Mouse (Mus musculus): ENCODE data around the gene Vmn1r149. TPM values are rescaled to one million over a fixed set of nuclear protein-coding genes. Genes with fewer than 3 reads are reported as not detected.
"Not testable (repeated sequence)": the region's sequence is repeated elsewhere in the genome, so short reads cannot be mapped to it uniquely, and the experiment has no call there.

Vmn1r149 gene
- polyA plus RNA-seq (2016; fragmentation: Nextera tagmentation; extraction: Ambion mirVana): not detected in 2 replicates

- H3K4me3 ChIP-seq (replicated peaks); H3K27ac ChIP-seq; H3K4me1 ChIP-seq; H3K27me3 ChIP-seq; H3K9ac ChIP-seq; ATAC-seq (ENCODE audit: low FRiP score); H3K9me3 ChIP-seq; H3K4me2 ChIP-seq; H3K36me3 ChIP-seq (replicated peaks): not testable (repeated sequence)
- no CpG with 5 or more reads among the region's 2 CpGs for WGBS
These were observed at the start of gene Vmn1r149 for GRCm38 (mm10) chr7:22438129-22438528. Gene Vmn1r149 (minus strand): TSS chr7:22438229.

GRCm38 (mm10) chr7:22463975-22464374, 25.9 kb upstream of the Vmn1r149 start, which contains the start of gene Gm10665:
Gene Gm10665 (minus strand): TSS chr7:22464075.
- H3K36me3 ChIP-seq (replicated peaks); H3K4me3 ChIP-seq (replicated peaks); H3K9me3 ChIP-seq; H3K4me2 ChIP-seq; H3K27me3 ChIP-seq; ATAC-seq (ENCODE audit: low FRiP score); H3K9ac ChIP-seq; H3K27ac ChIP-seq; H3K4me1 ChIP-seq: not testable (repeated sequence)
- no CpG with 5 or more reads among the region's 5 CpGs for WGBS

GRCm38 (mm10) chr7:22413283-22413682, 24.7 kb downstream of the Vmn1r149 start, which contains the start of gene Vmn1r148:
Gene Vmn1r148 (plus strand): TSS chr7:22413583.
- not testable (repeated sequence) for H3K4me3 ChIP-seq (replicated peaks); H3K9me3 ChIP-seq; H3K27ac ChIP-seq; ATAC-seq (ENCODE audit: low FRiP score); H3K4me2 ChIP-seq; H3K4me1 ChIP-seq; H3K36me3 ChIP-seq (replicated peaks); H3K27me3 ChIP-seq; H3K9ac ChIP-seq
- WGBS: no CpG with 5 or more reads among the region's 3 CpGs

Other genes with a start within 250 kb of the Vmn1r149 start
- not detected in 2 replicates for gene Vmn1r143, start 248.9 kb downstream of the Vmn1r149 start, polyA plus RNA-seq (2016; fragmentation: Nextera tagmentation; extraction: Ambion mirVana)
- gene Gm8653, start 237.0 kb downstream of the Vmn1r149 start, polyA plus RNA-seq (2016; fragmentation: Nextera tagmentation; extraction: Ambion mirVana): not detected in 2 replicates
- gene Gm8453, start 208.7 kb downstream of the Vmn1r149 start, polyA plus RNA-seq (2016; fragmentation: Nextera tagmentation; extraction: Ambion mirVana): not detected in 2 replicates
- gene Gm4187, start 108.5 kb downstream of the Vmn1r149 start, polyA plus RNA-seq (2016; fragmentation: Nextera tagmentation; extraction: Ambion mirVana): not detected in 2 replicates
- gene Gm8660, start 67.2 kb downstream of the Vmn1r149 start, polyA plus RNA-seq (2016; fragmentation: Nextera tagmentation; extraction: Ambion mirVana): not detected in 2 replicates
- not detected in 2 replicates for gene Vmn1r148, start 24.6 kb downstream of the Vmn1r149 start, polyA plus RNA-seq (2016; fragmentation: Nextera tagmentation; extraction: Ambion mirVana)
- gene Gm10665, start 25.8 kb upstream of the Vmn1r149 start, polyA plus RNA-seq (2016; fragmentation: Nextera tagmentation; extraction: Ambion mirVana): not detected in 2 replicates
- not detected in 2 replicates for gene Vmn1r151, start 61.4 kb upstream of the Vmn1r149 start, polyA plus RNA-seq (2016; fragmentation: Nextera tagmentation; extraction: Ambion mirVana)
- gene Vmn1r152, start 84.7 kb upstream of the Vmn1r149 start, polyA plus RNA-seq (2016; fragmentation: Nextera tagmentation; extraction: Ambion mirVana): not detected in 2 replicates
- gene Gm8677, start 96.7 kb upstream of the Vmn1r149 start, polyA plus RNA-seq (2016; fragmentation: Nextera tagmentation; extraction: Ambion mirVana): not detected in 2 replicates
- not detected in 2 replicates for gene Gm4201, start 127.1 kb upstream of the Vmn1r149 start, polyA plus RNA-seq (2016; fragmentation: Nextera tagmentation; extraction: Ambion mirVana)
- gene Gm4565, start 149.9 kb upstream of the Vmn1r149 start, polyA plus RNA-seq (2016; fragmentation: Nextera tagmentation; extraction: Ambion mirVana): not detected in 2 replicates
- not detected in 2 replicates for gene Vmn1r155, start 219.8 kb upstream of the Vmn1r149 start, polyA plus RNA-seq (2016; fragmentation: Nextera tagmentation; extraction: Ambion mirVana)

Data from forebrain, embryonic 12.5 days (tissue).